Mouse (Mus musculus) neural tube, embryonic 13.5 days (tissue): ENCODE measurements around the gene Copg1. TPM values are rescaled to one million over a fixed set of nuclear protein-coding genes. Genes with fewer than 3 reads are reported as not detected.
"Not testable (repeated sequence)": the region's sequence is repeated elsewhere in the genome, so short reads cannot be mapped to it uniquely, and the experiment has no call there.

Experiments used
- ATAC-seq: fragments of 200-750 bp; cut with Nextera tagmentation; 2 replicates; pipeline ENCODE4 v1.8.0; 2017; ENCODE audit warnings: low read depth, mild to moderate bottlenecking, moderate TSS enrichment, moderate library complexity
- H3K27ac ChIP-seq: fragments of 300-500 bp; sonication (generic); replicated peaks from 2 replicates; pipeline ENCODE4 v1.5.1; 2015; ENCODE audit warnings: moderate library complexity, mild to moderate bottlenecking, inconsistent platforms
- H3K27me3 ChIP-seq: fragments of 300-500 bp; sonication (generic); 2 replicates; pipeline ENCODE4 v1.6.1; 2015; ENCODE audit warnings: mild to moderate bottlenecking, inconsistent platforms
- H3K36me3 ChIP-seq: fragments of 300-500 bp; sonication (generic); 2 replicates; pipeline ENCODE4 v1.6.1; 2015; ENCODE audit warnings: mild to moderate bottlenecking, inconsistent platforms
- H3K4me1 ChIP-seq: fragments of 300-500 bp; sonication (generic); replicated peaks from 2 replicates; pipeline ENCODE4 v1.6.1; 2015; ENCODE audit warnings: inconsistent platforms
- H3K4me2 ChIP-seq: fragments of 300-500 bp; sonication (generic); 2 replicates; pipeline ENCODE4 v1.6.1; 2015; ENCODE audit warnings: inconsistent platforms, mild to moderate bottlenecking, moderate library complexity
- H3K4me3 ChIP-seq: fragments of 300-500 bp; sonication (generic); 2 replicates; pipeline ENCODE4 v1.5.1; 2015; ENCODE audit warnings: mild to moderate bottlenecking, inconsistent platforms
- H3K9ac ChIP-seq: fragments of 300-500 bp; sonication (generic); 2 replicates; pipeline ENCODE4 v1.6.1; 2015; ENCODE audit warnings: moderate library complexity, mild to moderate bottlenecking, inconsistent platforms
- H3K9me3 ChIP-seq: fragments of 300-500 bp; sonication (generic); 2 replicates; pipeline ENCODE4 v1.6.1; 2016; ENCODE audit warnings: inconsistent platforms
- WGBS: fragments of 180-500 bp; shearing (Covaris S2); methylation state at CpG from one replicate; pipeline ENCODE4 v1.1.7; 2015; 5-methylcytosine and 5-hydroxymethylcytosine counted together
- polyA plus RNA-seq: library from polyadenylated mRNA; unstranded; fragments of >200 nt; fragmentation: Nextera tagmentation; extraction: Ambion mirVana; gene quantifications from 2 replicates; pipeline ENCODE4 v1.2.1, GENCODE M21; 2015

Gene Copg1
- polyA plus RNA-seq, 1 experiment from 2014 or later, result 172 TPM

GRCm38 (mm10) chr6:87921201-87921600 is 33.6 kb downstream of the Copg1 start:
- H3K9me3 ChIP-seq, result no peaks in the 10 kb centered on the region
- H3K4me2 ChIP-seq, result no peak overlapping the region
- H3K4me1 ChIP-seq, result 0 out of 2 replicates have a peak, but pooled peaks cover 3% of the 10 kb centered on the region
- peaks cover 75% of the 10 kb centered on the region for H3K36me3 ChIP-seq
- H3K4me3 ChIP-seq, result no peak overlapping the region
- H3K27ac ChIP-seq, result no peak overlapping the region
- ATAC-seq, result no peak
- no peaks in the 10 kb centered on the region for H3K27me3 ChIP-seq
- WGBS, result 93% methylated on average over 4 of the region's 4 CpGs
- no peak overlapping the region for H3K9ac ChIP-seq

GRCm38 (mm10) chr6:87923624-87924023 is 36.0 kb downstream of the Copg1 start:
- WGBS, result 89% methylated on average over 1 of the region's 1 CpGs

GRCm38 (mm10) chr6:87935037-87935436 is 47.4 kb downstream of the Copg1 start:
- Histone ChIP-seq H3K9me3 (no peaks in the 10 kb centered on the region), H3K4me3 (no peak overlapping the region), H3K27me3 (no peaks in the 10 kb centered on the region), H3K9ac (no peak overlapping the region), H3K4me1 (peaks cover 6% of the 10 kb centered on the region), H3K36me3 (peaks cover 55% of the 10 kb centered on the region), H3K27ac (no peak overlapping the region), H3K4me2 (no peak overlapping the region)
- 90% methylated on average over 5 of the region's 5 CpGs for WGBS
- no peak for ATAC-seq

More at GRCm38 (mm10) chr6:87923624-87924023, 36.0 kb downstream of the Copg1 start:
- peaks cover 71% of the 10 kb centered on the region for H3K36me3 ChIP-seq
- H3K4me1 ChIP-seq, result no peaks in the 10 kb centered on the region
- H3K9me3 ChIP-seq, result no peaks in the 10 kb centered on the region
- ATAC-seq, result no peak
- H3K4me2 ChIP-seq, result no peak overlapping the region
- no peak overlapping the region for H3K9ac ChIP-seq
- H3K4me3 ChIP-seq, result no peak overlapping the region
- no peak overlapping the region for H3K27ac ChIP-seq
- no peaks in the 10 kb centered on the region for H3K27me3 ChIP-seq

DNA sequence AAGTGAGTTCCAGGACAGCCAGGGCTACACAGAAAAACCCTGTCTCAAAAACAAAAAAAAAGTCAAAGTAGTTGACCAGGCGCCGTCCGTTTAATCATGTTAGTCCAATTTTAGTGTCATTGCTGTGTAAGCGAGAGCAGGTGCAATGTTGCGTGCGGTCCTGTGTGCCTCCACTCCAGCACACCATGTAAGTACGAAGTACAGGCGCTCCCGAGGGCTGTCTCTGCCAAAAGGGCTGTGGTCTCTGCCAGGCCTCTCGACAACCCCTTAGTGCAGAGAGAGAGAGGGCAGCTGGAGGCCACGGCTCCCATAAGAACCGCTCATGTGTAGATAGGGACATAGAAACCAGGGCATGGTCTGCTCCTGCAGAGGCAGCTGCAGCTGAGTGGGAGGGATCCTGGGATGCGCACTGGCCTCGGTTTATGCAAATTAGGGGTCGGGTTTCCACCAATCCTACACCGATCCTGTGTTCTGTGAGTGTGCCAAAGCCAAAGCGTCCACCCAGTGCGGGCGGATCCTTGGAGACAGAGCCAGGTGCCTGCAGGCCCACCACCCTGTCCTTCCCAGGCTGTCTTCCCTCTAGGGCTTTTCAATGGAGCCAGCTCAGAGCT is 49.7 kb downstream of the Copg1 start:
- no peaks in the 10 kb centered on the region for H3K27me3 ChIP-seq
- H3K9me3 ChIP-seq, result no peaks in the 10 kb centered on the region
- H3K4me3 ChIP-seq, result no peak overlapping the region
- peak; percentile 96 for ATAC-seq
- 0 out of 2 replicates have a peak overlapping the region, but pooled peaks have one; percentile 16 for H3K4me2 ChIP-seq
- H3K4me1 ChIP-seq, result peaks cover 6% of the 10 kb centered on the region
- WGBS, result 32% methylated on average over 19 of the region's 19 CpGs
- H3K9ac ChIP-seq, result 0 out of 2 replicates have a peak overlapping the region, but pooled peaks have one; percentile 22
- H3K27ac ChIP-seq, result peak overlapping the region; percentile 64
- peaks cover 50% of the 10 kb centered on the region for H3K36me3 ChIP-seq

DNA sequence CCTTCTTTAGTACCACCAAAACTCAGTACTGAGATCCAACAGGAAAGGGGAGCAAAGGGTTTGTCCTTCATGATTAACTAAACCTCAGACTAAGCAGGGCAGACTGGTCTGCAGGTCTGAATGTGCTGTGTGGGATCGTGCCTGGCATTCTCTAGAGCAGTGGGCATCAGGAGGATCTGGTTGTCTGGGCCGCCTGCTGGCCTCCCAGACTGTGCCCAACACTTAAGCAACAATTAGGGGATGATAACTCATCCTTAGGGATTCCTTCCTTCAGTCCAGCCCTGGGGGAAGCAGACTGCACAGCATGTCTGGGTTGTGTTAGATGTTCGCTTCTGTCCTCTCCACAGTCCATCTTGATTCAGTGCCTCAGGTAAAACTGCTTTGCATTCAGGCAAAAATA is 51.3 kb downstream of the Copg1 start:
- WGBS, result 91% methylated on average over 3 of the region's 3 CpGs
- no peak overlapping the region for H3K4me3 ChIP-seq
- H3K36me3 ChIP-seq, result peaks cover 33% of the 10 kb centered on the region
- no peak overlapping the region for H3K4me2 ChIP-seq
- no peaks in the 10 kb centered on the region for H3K27me3 ChIP-seq
- H3K9me3 ChIP-seq, result no peaks in the 10 kb centered on the region
- no peak overlapping the region for H3K9ac ChIP-seq
- ATAC-seq, result no peak
- H3K4me1 ChIP-seq, result peaks cover 6% of the 10 kb centered on the region
- H3K27ac ChIP-seq, result no peak overlapping the region

GRCm38 (mm10) chr6:87942179-87942578 is 54.6 kb downstream of the Copg1 start:
- Histone ChIP-seq H3K4me3 (no peak overlapping the region), H3K36me3 (peaks cover 7% of the 10 kb centered on the region; the same call in 1 of the 2 replicates), H3K27ac (no peak overlapping the region), H3K27me3 (no peaks in the 10 kb centered on the region), H3K9me3 (peaks cover 6% of the 10 kb centered on the region; the same call in 1 of the 2 replicates), H3K9ac (no peak overlapping the region), H3K4me2 (no peak overlapping the region), H3K4me1 (peaks cover 5% of the 10 kb centered on the region)
- WGBS, result 87% methylated on average over 7 of the region's 7 CpGs
- ATAC-seq, result no peak

DNA sequence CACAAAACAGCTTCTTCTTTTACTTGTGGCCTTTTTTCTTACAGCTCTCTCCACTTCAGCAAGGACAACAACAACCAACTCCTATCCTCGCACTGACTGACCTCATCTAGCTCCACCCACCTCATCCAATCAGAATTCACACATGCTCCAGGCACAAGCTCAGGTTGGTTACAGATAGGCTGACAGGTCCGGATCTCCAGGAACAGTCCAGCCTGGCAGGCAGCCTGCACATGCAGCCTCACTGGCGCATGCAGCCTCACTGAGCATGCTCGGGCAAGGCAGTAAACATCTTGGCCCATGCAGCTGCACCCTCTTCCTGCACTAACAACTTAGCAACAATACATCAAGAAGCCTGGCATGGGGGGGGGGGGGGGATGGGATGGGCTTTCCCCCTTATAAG is 74.8 kb downstream of the Copg1 start:
- not testable (repeated sequence) for H3K27ac ChIP-seq, H3K36me3 ChIP-seq, ATAC-seq, H3K4me1 ChIP-seq, H3K9me3 ChIP-seq, H3K27me3 ChIP-seq, H3K4me2 ChIP-seq, H3K4me3 ChIP-seq, H3K9ac ChIP-seq
- 57% methylated on average over 4 of the region's 4 CpGs for WGBS

Other genes with a start within 250 kb of the Copg1 start
- gene Aplf, start 215.6 kb upstream of the Copg1 start, polyA plus RNA-seq, result 8.9 and 12.3 TPM in 2 replicates
- gene Efcc1, start 156.9 kb upstream of the Copg1 start, polyA plus RNA-seq, result 4.3 TPM in 2 replicates
- gene Gp9, start 109.7 kb upstream of the Copg1 start, polyA plus RNA-seq, result 0.94 and 1.1 TPM in 2 replicates
- gene Rab43, start 75.7 kb upstream of the Copg1 start, polyA plus RNA-seq, result 8.8 and 9.2 TPM in 2 replicates
- gene Gm45140, start 52.0 kb upstream of the Copg1 start, polyA plus RNA-seq, result 3.0 and 4.5 TPM in 2 replicates
- 28.9 and 31.0 TPM in 2 replicates for gene Isy1, start 49.0 kb upstream of the Copg1 start, polyA plus RNA-seq
- gene Cnbp, start 36.7 kb upstream of the Copg1 start, polyA plus RNA-seq, result 571 and 620 TPM in 2 replicates
- 34.1 and 34.9 TPM in 2 replicates for gene Hmces, start 26.1 kb downstream of the Copg1 start, polyA plus RNA-seq
- gene H1fx, start 93.8 kb downstream of the Copg1 start, polyA plus RNA-seq, result 31.1 and 43.6 TPM in 2 replicates
- gene Rab7, start 157.5 kb downstream of the Copg1 start, polyA plus RNA-seq, result 324 and 327 TPM in 2 replicates
- gene Rpn1, start 196.7 kb downstream of the Copg1 start, polyA plus RNA-seq, result 286 and 299 TPM in 2 replicates